Mouse (Mus musculus): ENCODE results near the gene Tmem132b. TPM values are rescaled to one million over a fixed set of nuclear protein-coding genes. Genes with fewer than 3 reads are reported as not detected.

Gene Tmem132b
- polyA plus RNA-seq, 1 experiment: 8.2 TPM

GRCm38 (mm10) chr5:125634666-125635065 is 103.1 kb downstream of the Tmem132b start:
- no peak for DNase-seq (ENCODE audit: low read depth)
- no peak for TF ChIP-seq POLR2A (IDR thresholded peaks at IDR 0.05; ENCODE audit: borderline replicate concordance, extremely low read depth, insufficient read depth, insufficient read length, poor library complexity, severe bottlenecking)
- no peak for TF ChIP-seq CTCF (IDR thresholded peaks at IDR 0.05; ENCODE audit: borderline replicate concordance, extremely low read depth, insufficient read depth, insufficient read length)

GRCm38 (mm10) chr5:125640966-125641365 is 109.4 kb downstream of the Tmem132b start:
- TF ChIP-seq CTCF (IDR thresholded peaks at IDR 0.05; ENCODE audit: borderline replicate concordance, extremely low read depth, insufficient read depth, insufficient read length) (no peak), POLR2A (IDR thresholded peaks at IDR 0.05; ENCODE audit: borderline replicate concordance, extremely low read depth, insufficient read depth, insufficient read length, poor library complexity, severe bottlenecking) (no peak)
- DNase-seq (ENCODE audit: low read depth): peak; percentile 71

GRCm38 (mm10) chr5:125641531-125642147 is 110.1 kb downstream of the Tmem132b start:
- TF ChIP-seq CTCF (IDR thresholded peaks at IDR 0.05; ENCODE audit: borderline replicate concordance, extremely low read depth, insufficient read depth, insufficient read length): no peak
- TF ChIP-seq POLR2A (IDR thresholded peaks at IDR 0.05; ENCODE audit: borderline replicate concordance, extremely low read depth, insufficient read depth, insufficient read length, poor library complexity, severe bottlenecking): no peak
- peak; percentile 94 for DNase-seq (ENCODE audit: low read depth)

GRCm38 (mm10) chr5:125648236-125648635 is 116.7 kb downstream of the Tmem132b start:
- no peak for DNase-seq (ENCODE audit: low read depth)
- TF ChIP-seq CTCF (IDR thresholded peaks at IDR 0.05; ENCODE audit: borderline replicate concordance, extremely low read depth, insufficient read depth, insufficient read length) (no peak), POLR2A (IDR thresholded peaks at IDR 0.05; ENCODE audit: borderline replicate concordance, extremely low read depth, insufficient read depth, insufficient read length, poor library complexity, severe bottlenecking) (no peak)

GRCm38 (mm10) chr5:125649982-125650381 is 118.4 kb downstream of the Tmem132b start:
- no peak for TF ChIP-seq CTCF (IDR thresholded peaks at IDR 0.05; ENCODE audit: borderline replicate concordance, extremely low read depth, insufficient read depth, insufficient read length)
- TF ChIP-seq POLR2A (IDR thresholded peaks at IDR 0.05; ENCODE audit: borderline replicate concordance, extremely low read depth, insufficient read depth, insufficient read length, poor library complexity, severe bottlenecking): no peak
- DNase-seq (ENCODE audit: low read depth): peak; percentile 41

GRCm38 (mm10) chr5:125658101-125658500 is 126.5 kb downstream of the Tmem132b start:
- DNase-seq (ENCODE audit: low read depth): peak; percentile 93

GRCm38 (mm10) chr5:125658959-125659749 is 127.6 kb downstream of the Tmem132b start:
- peak; percentile 95 for DNase-seq (ENCODE audit: low read depth)
- TF ChIP-seq CTCF (IDR thresholded peaks at IDR 0.05; ENCODE audit: borderline replicate concordance, extremely low read depth, insufficient read depth, insufficient read length) (no peak), POLR2A (IDR thresholded peaks at IDR 0.05; ENCODE audit: borderline replicate concordance, extremely low read depth, insufficient read depth, insufficient read length, poor library complexity, severe bottlenecking) (no peak)

More at GRCm38 (mm10) chr5:125658101-125658500, 126.5 kb downstream of the Tmem132b start:
- TF ChIP-seq POLR2A (IDR thresholded peaks at IDR 0.05; ENCODE audit: borderline replicate concordance, extremely low read depth, insufficient read depth, insufficient read length, poor library complexity, severe bottlenecking) (no peak), CTCF (IDR thresholded peaks at IDR 0.05; ENCODE audit: borderline replicate concordance, extremely low read depth, insufficient read depth, insufficient read length) (no peak)

GRCm38 (mm10) chr5:125675623-125676022 is 144.0 kb downstream of the Tmem132b start:
- TF ChIP-seq POLR2A (IDR thresholded peaks at IDR 0.05; ENCODE audit: borderline replicate concordance, extremely low read depth, insufficient read depth, insufficient read length, poor library complexity, severe bottlenecking): no peak
- DNase-seq (ENCODE audit: low read depth): peak; percentile 94

GRCm38 (mm10) chr5:125676025-125676623 is 144.6 kb downstream of the Tmem132b start:
- no peak for TF ChIP-seq POLR2A (IDR thresholded peaks at IDR 0.05; ENCODE audit: borderline replicate concordance, extremely low read depth, insufficient read depth, insufficient read length, poor library complexity, severe bottlenecking)
- TF ChIP-seq CTCF (IDR thresholded peaks at IDR 0.05; ENCODE audit: borderline replicate concordance, extremely low read depth, insufficient read depth, insufficient read length): no peak
- DNase-seq (ENCODE audit: low read depth): peak; percentile 26

- no peak for TF ChIP-seq CTCF (IDR thresholded peaks at IDR 0.05; ENCODE audit: borderline replicate concordance, extremely low read depth, insufficient read depth, insufficient read length)
- no peak for TF ChIP-seq POLR2A (IDR thresholded peaks at IDR 0.05; ENCODE audit: borderline replicate concordance, extremely low read depth, insufficient read depth, insufficient read length, poor library complexity, severe bottlenecking)
- DNase-seq (ENCODE audit: low read depth): no peak
These were observed 149.3 kb downstream of the Tmem132b start for GRCm38 (mm10) chr5:125680889-125681288.

GRCm38 (mm10) chr5:125683491-125683890 is 151.9 kb downstream of the Tmem132b start:
- DNase-seq (ENCODE audit: low read depth): peak; percentile 47
- TF ChIP-seq POLR2A (IDR thresholded peaks at IDR 0.05; ENCODE audit: borderline replicate concordance, extremely low read depth, insufficient read depth, insufficient read length, poor library complexity, severe bottlenecking) (no peak), CTCF (IDR thresholded peaks at IDR 0.05; ENCODE audit: borderline replicate concordance, extremely low read depth, insufficient read depth, insufficient read length) (no peak)
